Mouse (Mus musculus): ENCODE measurements at regions not wholly inside any gene's neighbourhood (a gene's known extent, or its start where the extent isn't known, plus 50 kb on each side); places are given as distances from the start of the nearest gene placed in this dataset.

Small RNA genes in the stretch of these regions (microRNA-seq; reads per million reads assigned to microRNA genes)
- gene Gm23694 (0 reads per million in 2 experiments), gene Gm24096 (0 reads per million in 2 experiments)

All from layer of hippocampus, adult 8-10 months (tissue).